Mouse (Mus musculus): ENCODE measurements around the gene Ptpn11. TPM values are rescaled to one million over a fixed set of nuclear protein-coding genes. Genes with fewer than 3 reads are reported as not detected.

Ptpn11 gene
- polyA plus RNA-seq, 1 experiment from 2014 or later: 9.1 TPM

DNA sequence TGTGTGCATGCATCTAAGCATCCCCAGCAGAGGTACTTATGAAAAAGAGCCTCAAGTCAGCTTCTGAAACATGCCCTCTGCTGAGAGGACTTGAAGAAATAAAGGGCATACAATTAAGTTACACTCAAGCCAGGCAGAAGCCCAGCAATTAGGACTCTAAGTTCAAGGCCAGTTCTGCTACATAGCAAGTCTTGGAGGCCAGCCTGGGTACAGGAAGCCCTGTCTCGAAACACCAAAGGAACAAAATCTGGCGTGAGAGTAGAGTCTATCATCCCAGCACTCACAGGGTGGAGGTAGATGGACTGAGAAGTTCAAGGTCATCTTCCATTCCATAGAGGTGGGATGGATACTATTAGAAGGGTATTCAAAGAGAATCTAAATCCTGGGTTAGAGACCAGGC is 6.8 kb downstream of the Ptpn11 start:
- Histone ChIP-seq H3K9me3 (replicated peaks) (no peaks in the 10 kb centered on the region), H3K27me3 (no peaks in the 10 kb centered on the region), H3K4me1 (replicated peaks) (peaks cover 72% of the 10 kb centered on the region)

DNA sequence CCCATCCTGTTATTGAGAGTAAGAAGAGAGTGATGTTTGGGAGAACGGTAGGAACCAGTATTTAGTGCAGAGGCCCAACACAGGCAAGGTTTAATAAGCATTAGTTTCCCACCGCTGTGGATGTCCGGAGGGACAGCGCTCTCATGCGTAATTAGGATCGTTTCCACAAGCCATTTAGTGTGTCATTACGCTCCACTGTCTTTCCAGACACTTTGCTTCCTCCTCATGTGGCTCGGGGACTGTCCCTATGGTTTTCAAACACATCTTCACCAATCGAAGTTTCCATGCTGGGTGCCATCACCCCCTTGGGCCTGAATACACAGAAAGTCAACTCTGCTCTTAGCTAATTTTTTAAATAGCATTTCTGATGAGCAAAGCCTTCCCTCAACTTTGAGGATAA is 7.9 kb downstream of the Ptpn11 start:
- H3K4me3 ChIP-seq (replicated peaks): no peak overlapping the region
- H3K4me1 ChIP-seq (replicated peaks): peaks cover 67% of the 10 kb centered on the region
- H3K9me3 ChIP-seq (replicated peaks): no peaks in the 10 kb centered on the region
- no peak overlapping the region for H3K4me2 ChIP-seq
- H3K27me3 ChIP-seq: no peaks in the 10 kb centered on the region
- H3K9ac ChIP-seq: no peak overlapping the region
- no peak overlapping the region for H3K27ac ChIP-seq (replicated peaks)
- no peak for ATAC-seq (ENCODE audit: insufficient read depth)
- H3K36me3 ChIP-seq (replicated peaks): no peaks in the 10 kb centered on the region
- WGBS (ENCODE audit: insufficient replicate concordance): 84% methylated on average over 9 of the region's 9 CpGs

More for the DNA sequence above, 6.8 kb downstream of the Ptpn11 start:
- Histone ChIP-seq H3K9ac (no peak overlapping the region), H3K4me2 (no peak overlapping the region), H3K4me3 (replicated peaks) (no peak overlapping the region), H3K27ac (replicated peaks) (no peak overlapping the region), H3K36me3 (replicated peaks) (no peaks in the 10 kb centered on the region)
- no peak for ATAC-seq (ENCODE audit: insufficient read depth)
- WGBS (ENCODE audit: insufficient replicate concordance): 66% methylated on average over 2 of the region's 2 CpGs

DNA sequence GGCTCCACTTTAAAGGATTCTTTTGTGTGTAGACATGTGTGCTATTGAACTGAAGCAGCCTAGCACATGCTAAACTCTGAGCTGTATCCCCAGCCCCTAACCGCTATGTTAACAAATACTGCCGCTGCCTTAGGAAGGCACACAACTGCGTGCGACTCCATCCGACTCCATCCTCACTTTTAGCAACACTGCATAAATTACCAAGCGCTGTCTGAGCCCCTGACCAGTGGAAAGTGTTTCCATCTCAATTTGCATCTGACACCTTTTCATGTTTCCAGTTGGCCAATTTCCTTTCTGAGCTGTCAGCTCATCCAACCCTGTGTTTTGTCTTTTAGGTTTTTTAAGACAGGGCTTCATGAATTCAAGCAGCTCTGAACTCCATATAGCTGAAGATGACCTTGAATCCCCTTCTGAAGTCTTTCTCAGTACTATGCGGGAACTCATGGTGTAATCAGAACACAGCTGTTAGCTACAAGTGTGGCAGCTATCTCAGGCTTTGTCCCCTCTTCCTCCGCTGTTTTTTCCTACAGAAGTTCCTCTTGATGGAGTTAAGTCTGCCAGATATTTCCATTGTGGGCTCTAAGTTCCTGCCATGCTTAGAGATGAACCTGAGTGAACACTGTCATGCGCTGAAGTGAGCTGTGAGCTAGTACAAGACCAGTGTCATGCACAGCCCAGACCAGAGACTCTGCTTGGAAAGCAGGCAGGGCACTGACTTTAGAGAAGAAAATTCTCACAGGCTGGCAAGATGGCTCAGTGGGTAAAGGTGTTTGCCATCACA is 11.9 kb downstream of the Ptpn11 start:
- ATAC-seq (ENCODE audit: insufficient read depth): no peak
- no peak overlapping the region for H3K27ac ChIP-seq (replicated peaks)
- peaks cover 39% of the 10 kb centered on the region for H3K4me1 ChIP-seq (replicated peaks)
- no peaks in the 10 kb centered on the region for H3K27me3 ChIP-seq
- H3K9me3 ChIP-seq (replicated peaks): no peaks in the 10 kb centered on the region
- WGBS (ENCODE audit: insufficient replicate concordance): 73% methylated on average over 9 of the region's 9 CpGs
- peaks cover 5% of the 10 kb centered on the region; the same call in 1 of the 2 replicates for H3K36me3 ChIP-seq (replicated peaks)
- H3K9ac ChIP-seq: no peak overlapping the region
- no peak overlapping the region for H3K4me3 ChIP-seq (replicated peaks)
- H3K4me2 ChIP-seq: no peak overlapping the region

DNA sequence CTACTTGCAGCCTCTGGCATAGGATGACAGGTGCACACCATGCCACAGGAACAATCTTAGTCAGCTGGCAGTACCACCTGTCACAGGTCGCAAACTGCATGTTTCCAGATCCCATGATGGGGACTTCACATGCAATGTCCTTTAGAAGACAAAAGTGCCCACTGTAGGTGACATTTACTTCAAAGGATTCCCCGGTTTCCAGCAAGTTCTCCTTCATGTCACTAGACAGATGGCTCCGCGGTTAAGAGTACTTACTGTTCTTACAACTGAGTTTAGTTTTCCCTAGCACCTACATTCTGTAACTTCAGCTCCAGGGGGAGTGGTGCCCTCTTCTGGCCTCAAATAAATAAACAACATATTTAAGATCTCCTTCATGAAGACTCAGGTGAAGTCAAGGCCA is 18.4 kb downstream of the Ptpn11 start:
- H3K4me3 ChIP-seq (replicated peaks): no peak overlapping the region
- no peaks in the 10 kb centered on the region for H3K9me3 ChIP-seq (replicated peaks)
- peaks cover 18% of the 10 kb centered on the region for H3K4me1 ChIP-seq (replicated peaks)
- ATAC-seq (ENCODE audit: insufficient read depth): no peak
- WGBS (ENCODE audit: insufficient replicate concordance): 81% methylated on average over 4 of the region's 4 CpGs
- H3K36me3 ChIP-seq (replicated peaks): peaks cover 33% of the 10 kb centered on the region
- H3K27ac ChIP-seq (replicated peaks): no peak overlapping the region
- H3K9ac ChIP-seq: no peak overlapping the region
- no peaks in the 10 kb centered on the region for H3K27me3 ChIP-seq
- H3K4me2 ChIP-seq: no peak overlapping the region

DNA sequence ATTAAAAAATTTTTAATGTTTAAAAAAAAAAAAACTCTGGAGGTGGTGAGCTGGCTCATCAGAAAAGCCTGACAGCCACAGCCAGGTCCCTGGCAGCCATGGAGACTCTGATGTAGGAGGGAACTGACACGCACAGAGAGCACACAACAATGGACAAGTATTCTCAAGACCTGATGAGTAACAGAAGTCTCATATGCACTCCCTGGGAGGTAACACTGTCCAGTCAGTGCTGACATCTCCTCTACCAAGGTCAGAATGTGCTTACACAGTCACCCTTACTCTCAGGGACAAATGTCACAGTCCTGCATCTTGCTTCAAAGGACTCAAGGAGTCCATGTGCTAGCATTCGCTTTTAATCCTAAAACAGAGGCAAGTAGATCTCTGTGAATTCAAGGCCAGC is 21.6 kb downstream of the Ptpn11 start:
- Histone ChIP-seq H3K4me1 (replicated peaks) (peaks cover 7% of the 10 kb centered on the region), H3K27ac (replicated peaks) (no peak overlapping the region), H3K4me2 (no peak overlapping the region), H3K4me3 (replicated peaks) (no peak overlapping the region), H3K9ac (no peak overlapping the region), H3K27me3 (no peaks in the 10 kb centered on the region), H3K36me3 (replicated peaks) (peaks cover 61% of the 10 kb centered on the region), H3K9me3 (replicated peaks) (no peaks in the 10 kb centered on the region)
- ATAC-seq (ENCODE audit: insufficient read depth): no peak
- 78% methylated on average over 2 of the region's 2 CpGs for WGBS (ENCODE audit: insufficient replicate concordance)

DNA sequence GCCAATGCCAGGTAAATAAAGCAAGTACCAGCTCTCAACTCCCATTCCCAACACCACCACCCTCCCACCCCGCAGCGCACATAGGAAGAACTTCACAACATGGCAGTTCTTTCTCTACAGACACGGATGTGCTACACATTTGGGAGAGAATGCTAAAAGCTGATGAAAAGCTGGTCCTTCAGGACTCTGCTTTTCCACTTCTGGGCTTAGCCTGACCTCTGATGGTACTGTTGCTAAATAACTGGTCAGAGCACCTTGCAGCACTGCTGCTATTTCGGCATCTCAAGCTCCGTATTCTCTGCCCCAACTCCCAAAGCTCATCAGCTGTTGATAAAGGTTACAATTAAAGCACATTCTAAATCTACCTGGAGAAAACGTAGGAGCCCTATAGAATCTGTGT is 24.3 kb downstream of the Ptpn11 start:
- WGBS (ENCODE audit: insufficient replicate concordance): 88% methylated on average over 6 of the region's 6 CpGs
- peaks cover 83% of the 10 kb centered on the region for H3K36me3 ChIP-seq (replicated peaks)

DNA sequence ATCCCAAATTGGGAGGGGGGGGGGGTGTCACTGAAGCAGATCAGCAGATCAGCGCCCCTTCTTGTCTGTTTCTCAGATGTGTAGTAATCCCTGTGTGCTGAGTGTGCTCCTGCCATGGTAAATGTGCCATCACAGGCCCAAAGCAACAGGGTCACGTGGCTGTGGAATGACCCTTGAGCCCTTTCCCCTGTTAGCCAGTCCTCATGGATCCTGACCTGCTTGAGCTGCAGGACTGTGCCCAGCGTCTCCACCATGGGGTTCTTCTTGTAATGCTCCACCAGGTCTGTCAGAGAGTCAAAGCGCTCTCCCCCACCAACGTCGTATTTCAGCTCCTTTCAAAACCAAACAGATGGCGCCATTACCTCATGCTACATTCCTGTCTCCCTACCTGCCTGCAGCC is 28.3 kb downstream of the Ptpn11 start:
- ATAC-seq (ENCODE audit: insufficient read depth): no peak
- Histone ChIP-seq H3K27me3 (no peaks in the 10 kb centered on the region), H3K36me3 (replicated peaks) (peaks cover 95% of the 10 kb centered on the region), H3K27ac (replicated peaks) (no peak overlapping the region), H3K9ac (no peak overlapping the region), H3K4me2 (no peak overlapping the region), H3K4me3 (replicated peaks) (no peak overlapping the region), H3K4me1 (replicated peaks) (no peaks in the 10 kb centered on the region), H3K9me3 (replicated peaks) (no peaks in the 10 kb centered on the region)
- 87% methylated on average over 7 of the region's 7 CpGs for WGBS (ENCODE audit: insufficient replicate concordance)

More for the DNA sequence above, 24.3 kb downstream of the Ptpn11 start:
- no peaks in the 10 kb centered on the region for H3K27me3 ChIP-seq
- H3K4me2 ChIP-seq: no peak overlapping the region
- H3K4me1 ChIP-seq (replicated peaks): no peaks in the 10 kb centered on the region
- H3K9ac ChIP-seq: no peak overlapping the region
- H3K4me3 ChIP-seq (replicated peaks): no peak overlapping the region
- no peak overlapping the region for H3K27ac ChIP-seq (replicated peaks)
- no peak for ATAC-seq (ENCODE audit: insufficient read depth)
- no peaks in the 10 kb centered on the region for H3K9me3 ChIP-seq (replicated peaks)

DNA sequence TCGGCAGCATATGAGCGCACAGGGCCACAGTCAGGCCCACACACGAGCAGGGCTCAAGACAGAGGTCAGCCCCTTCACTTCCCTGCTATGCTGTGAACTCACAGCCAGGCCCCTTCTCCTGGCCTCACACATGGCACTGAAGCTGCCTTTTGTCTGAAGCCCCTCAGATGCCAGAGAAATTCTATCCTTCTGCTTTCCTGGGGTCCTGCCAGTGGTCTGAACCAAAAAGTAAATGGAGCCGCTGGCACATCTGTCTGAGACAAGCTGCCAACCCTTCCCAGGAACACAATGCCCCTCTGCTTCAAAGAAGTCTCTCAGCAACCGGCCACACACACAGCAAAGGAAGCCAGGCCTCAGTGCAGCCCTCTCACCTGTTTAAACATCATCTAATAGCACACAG is 28.9 kb downstream of the Ptpn11 start:
- no peak overlapping the region for H3K4me3 ChIP-seq (replicated peaks)
- no peaks in the 10 kb centered on the region for H3K27me3 ChIP-seq
- no peak for ATAC-seq (ENCODE audit: insufficient read depth)
- H3K27ac ChIP-seq (replicated peaks): no peak overlapping the region
- no peak overlapping the region for H3K9ac ChIP-seq
- no peak overlapping the region for H3K4me2 ChIP-seq
- WGBS (ENCODE audit: insufficient replicate concordance): 92% methylated on average over 5 of the region's 5 CpGs
- no peaks in the 10 kb centered on the region for H3K9me3 ChIP-seq (replicated peaks)
- H3K4me1 ChIP-seq (replicated peaks): no peaks in the 10 kb centered on the region
- peaks cover 95% of the 10 kb centered on the region for H3K36me3 ChIP-seq (replicated peaks)

DNA sequence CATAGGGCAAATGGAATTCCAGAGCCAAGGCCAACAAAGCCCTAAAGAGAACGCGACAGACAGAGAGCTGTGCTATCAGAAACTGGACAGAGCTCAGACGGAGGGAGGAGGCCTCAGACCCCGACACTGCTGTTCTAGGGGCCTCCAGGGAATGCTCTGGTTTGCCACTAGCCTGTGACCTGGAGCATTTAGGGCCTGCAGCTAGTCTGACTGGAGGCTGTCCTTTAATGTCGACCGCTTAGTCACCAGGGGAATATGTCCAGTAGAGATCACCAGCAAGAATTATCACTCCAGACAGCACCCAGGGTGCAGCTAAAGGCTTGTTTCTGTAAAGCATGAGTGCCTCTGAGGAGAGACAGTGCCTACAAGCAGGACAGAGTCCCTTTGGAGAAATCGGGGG is 32.2 kb downstream of the Ptpn11 start:
- ATAC-seq (ENCODE audit: insufficient read depth): no peak
- 83% methylated on average over 7 of the region's 7 CpGs for WGBS (ENCODE audit: insufficient replicate concordance)
- H3K27ac ChIP-seq (replicated peaks): no peak overlapping the region
- H3K9me3 ChIP-seq (replicated peaks): no peaks in the 10 kb centered on the region
- H3K4me1 ChIP-seq (replicated peaks): no peaks in the 10 kb centered on the region
- H3K4me3 ChIP-seq (replicated peaks): no peak overlapping the region
- H3K36me3 ChIP-seq (replicated peaks): peaks cover 95% of the 10 kb centered on the region
- H3K9ac ChIP-seq: no peak overlapping the region
- no peaks in the 10 kb centered on the region for H3K27me3 ChIP-seq
- H3K4me2 ChIP-seq: no peak overlapping the region

DNA sequence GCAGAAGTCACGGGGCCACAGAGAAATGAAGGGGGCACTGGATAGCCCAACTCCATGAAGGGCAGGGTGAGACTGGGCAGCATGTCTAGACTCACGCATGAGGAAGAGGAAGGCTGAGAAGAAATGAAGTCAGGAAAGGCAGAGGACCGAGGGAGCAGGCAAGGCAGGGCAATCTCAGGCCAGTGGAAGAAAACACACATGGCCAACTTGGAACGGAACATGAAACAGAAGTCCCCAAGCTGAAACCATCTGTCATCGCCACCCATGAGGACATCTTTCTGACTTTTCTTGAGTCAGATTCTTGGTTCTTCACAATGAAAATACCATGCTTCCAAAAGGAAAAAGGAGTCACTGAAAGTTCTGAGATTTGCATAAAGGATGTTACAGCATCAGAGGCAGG is 33.7 kb downstream of the Ptpn11 start:
- H3K9ac ChIP-seq: no peak overlapping the region
- no peaks in the 10 kb centered on the region for H3K27me3 ChIP-seq
- WGBS (ENCODE audit: insufficient replicate concordance): 86% methylated on average over 5 of the region's 5 CpGs
- H3K27ac ChIP-seq (replicated peaks): no peak overlapping the region
- no peak overlapping the region for H3K4me2 ChIP-seq
- H3K9me3 ChIP-seq (replicated peaks): no peaks in the 10 kb centered on the region
- H3K36me3 ChIP-seq (replicated peaks): peaks cover 95% of the 10 kb centered on the region
- no peaks in the 10 kb centered on the region for H3K4me1 ChIP-seq (replicated peaks)
- ATAC-seq (ENCODE audit: insufficient read depth): no peak
- no peak overlapping the region for H3K4me3 ChIP-seq (replicated peaks)

DNA sequence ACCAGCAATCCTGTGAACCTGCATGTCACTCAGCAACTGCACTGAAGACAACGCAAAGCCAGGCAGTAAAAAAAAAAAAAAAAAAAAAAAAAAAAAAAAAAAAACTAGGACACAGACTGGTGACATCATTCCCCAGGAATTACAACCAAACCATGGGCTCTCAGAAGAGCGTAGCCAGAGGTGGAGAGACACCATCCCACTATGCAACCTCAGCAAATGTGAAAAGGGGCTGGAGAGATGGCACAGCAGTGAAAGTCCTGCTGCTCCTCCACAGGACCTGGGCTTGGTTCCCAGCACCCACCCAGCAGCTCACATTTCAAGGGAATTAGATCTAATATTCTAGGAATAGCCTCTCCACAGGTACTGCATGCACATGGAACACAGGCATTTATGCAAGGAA is 34.2 kb downstream of the Ptpn11 start:
- Histone ChIP-seq H3K9ac (no peak overlapping the region), H3K27me3 (no peaks in the 10 kb centered on the region), H3K36me3 (replicated peaks) (peaks cover 95% of the 10 kb centered on the region), H3K9me3 (replicated peaks) (no peaks in the 10 kb centered on the region), H3K4me2 (no peak overlapping the region), H3K4me1 (replicated peaks) (no peaks in the 10 kb centered on the region), H3K4me3 (replicated peaks) (no peak overlapping the region), H3K27ac (replicated peaks) (no peak overlapping the region)
- ATAC-seq (ENCODE audit: insufficient read depth): no peak
- WGBS (ENCODE audit: insufficient replicate concordance): 76% methylated on average over 2 of the region's 2 CpGs

DNA sequence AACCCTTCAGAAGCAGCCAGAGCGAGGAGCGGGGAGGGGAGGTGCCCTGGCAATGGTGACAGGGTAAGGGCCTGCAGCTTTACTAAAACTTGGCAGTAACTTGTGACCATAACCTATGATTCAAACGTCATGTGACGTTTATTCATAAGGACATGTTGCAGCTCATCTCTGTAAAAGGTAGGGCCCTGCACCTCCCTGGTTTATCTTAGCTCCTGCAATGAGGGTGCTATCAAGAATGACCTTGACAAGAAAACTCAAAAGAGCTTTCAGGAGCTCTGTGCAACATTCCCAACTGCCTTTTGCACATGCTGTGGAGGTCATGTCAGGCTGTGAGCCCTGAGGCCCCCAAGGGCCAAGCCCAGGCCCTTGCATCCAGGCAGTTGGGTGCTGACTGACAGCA is 35.1 kb downstream of the Ptpn11 start:
- no peak overlapping the region for H3K4me3 ChIP-seq (replicated peaks)
- H3K9ac ChIP-seq: no peak overlapping the region
- H3K4me2 ChIP-seq: no peak overlapping the region
- H3K27ac ChIP-seq (replicated peaks): no peak overlapping the region
- 88% methylated on average over 4 of the region's 4 CpGs for WGBS (ENCODE audit: insufficient replicate concordance)
- no peak for ATAC-seq (ENCODE audit: insufficient read depth)
- peaks cover 96% of the 10 kb centered on the region for H3K36me3 ChIP-seq (replicated peaks)
- no peaks in the 10 kb centered on the region for H3K27me3 ChIP-seq
- no peaks in the 10 kb centered on the region for H3K9me3 ChIP-seq (replicated peaks)
- no peaks in the 10 kb centered on the region for H3K4me1 ChIP-seq (replicated peaks)

Measured in liver, embryonic 15.5 days (tissue).